Mouse (Mus musculus): ENCODE data around the gene Gpr171.

DNA sequence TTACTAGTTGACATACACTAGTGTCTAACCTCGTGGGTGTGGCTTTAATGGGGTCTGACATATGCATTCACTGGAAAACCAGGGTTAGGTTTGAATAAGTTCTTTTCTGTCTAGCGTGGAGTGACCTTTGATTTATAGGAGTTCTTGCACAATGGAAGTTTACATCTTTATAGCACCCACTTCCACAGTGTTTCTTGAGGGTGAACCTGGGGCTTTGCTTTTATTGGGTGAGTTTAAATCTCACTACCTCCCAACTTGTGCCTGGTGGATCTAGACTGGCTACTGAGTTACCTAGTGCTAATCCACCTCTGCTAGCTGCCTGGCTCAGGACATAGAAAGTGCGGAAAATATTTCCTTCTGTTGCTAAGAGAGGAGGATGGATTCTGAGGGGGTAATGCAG lies 10.3 kb upstream of the Gpr171 start:
- TF ChIP-seq POLR2A (IDR thresholded peaks at IDR 0.05; ENCODE audit: low read depth, low read length) (no peak), CTCF (IDR thresholded peaks at IDR 0.05; ENCODE audit: extremely low read depth, insufficient read length, insufficient replicate concordance, low read depth, low read length) (no peak)

Measured in small intestine, adult 2 months (tissue).